Mouse (Mus musculus): ENCODE results near the gene Gm20388. TPM values are rescaled to one million over a fixed set of nuclear protein-coding genes. Genes with fewer than 3 reads are reported as not detected.
A peak's percentile ranks its signal among the peaks of the same experiment; 100 is the strongest.

Gene Gm20388
- polyA plus RNA-seq, 1 experiment from 2014 or later: not detected

- 60% methylated on average over 5 of the region's 6 CpGs for WGBS
- Histone ChIP-seq H3K27ac (replicated peaks in 1 of 2; ENCODE audit: control insufficient read depth in 1 of 2, insufficient read depth in 1 of 2, low read depth in 2 of 2, low read length in 2 of 2) (no peak overlapping the region), H3K4me3 (ENCODE audit: control insufficient read depth in 1 of 2, insufficient read depth in 1 of 2, low read depth in 1 of 2, low read length in 2 of 2) (no peak overlapping the region)
These were observed 3876.0 kb downstream of the Gm20388 start for GRCm38 (mm10) chr8:123786644-123787043.

GRCm38 (mm10) chr8:123787254-123787897, 3876.7 kb downstream of the Gm20388 start:
- H3K27ac ChIP-seq (replicated peaks in 1 of 2; ENCODE audit: control insufficient read depth in 1 of 2, insufficient read depth in 1 of 2, low read depth in 2 of 2, low read length in 2 of 2): no peak overlapping the region
- H3K4me3 ChIP-seq (ENCODE audit: control insufficient read depth in 1 of 2, insufficient read depth in 1 of 2, low read depth in 1 of 2, low read length in 2 of 2): no peak overlapping the region
- 34% methylated on average over 21 of the region's 21 CpGs for WGBS
- H3K36me3 ChIP-seq (ENCODE audit: control insufficient read depth, insufficient read depth, low read length): no peaks in the 10 kb centered on the region
- no peaks in the 10 kb centered on the region for H3K9me3 ChIP-seq (ENCODE audit: control insufficient read depth, low read length)
- H3K4me1 ChIP-seq (ENCODE audit: control insufficient read depth in 2 of 2, insufficient read depth in 2 of 2, low read length in 2 of 2): peaks cover 0 to 3% of the 10 kb centered on the region in 2 experiments; a peak in 2 of 4 replicates
- H3K9ac ChIP-seq (ENCODE audit: low read length): no peak overlapping the region
- peak overlapping the region; percentile 41 for H3K4me2 ChIP-seq (ENCODE audit: low read length)
- no peaks in the 10 kb centered on the region; the same call in 1 of the 2 replicates for H3K27me3 ChIP-seq (ENCODE audit: control insufficient read depth, insufficient read depth, low read length)
- ATAC-seq (ENCODE audit: insufficient number of reproducible peaks, insufficient read depth, low FRiP score, low read depth): no peak

More at GRCm38 (mm10) chr8:123786644-123787043, 3876.0 kb downstream of the Gm20388 start:
- no peak overlapping the region for H3K9ac ChIP-seq (ENCODE audit: low read length)
- ATAC-seq (ENCODE audit: insufficient number of reproducible peaks, insufficient read depth, low FRiP score, low read depth): no peak
- H3K36me3 ChIP-seq (ENCODE audit: control insufficient read depth, insufficient read depth, low read length): no peaks in the 10 kb centered on the region
- H3K4me2 ChIP-seq (ENCODE audit: low read length): no peak overlapping the region
- no peaks in the 10 kb centered on the region for H3K9me3 ChIP-seq (ENCODE audit: control insufficient read depth, low read length)
- H3K27me3 ChIP-seq (ENCODE audit: control insufficient read depth, insufficient read depth, low read length): no peaks in the 10 kb centered on the region; the same call in 1 of the 2 replicates
- H3K4me1 ChIP-seq (ENCODE audit: control insufficient read depth in 2 of 2, insufficient read depth in 2 of 2, low read length in 2 of 2): peaks cover 0 to 3% of the 10 kb centered on the region in 2 experiments; a peak in 2 of 4 replicates

GRCm38 (mm10) chr8:123788416-123789170, 3878.0 kb downstream of the Gm20388 start:
- 54% methylated on average over 14 of the region's 14 CpGs for WGBS
- H3K4me1 ChIP-seq (ENCODE audit: control insufficient read depth in 2 of 2, insufficient read depth in 2 of 2, low read length in 2 of 2): peaks cover 0 to 3% of the 10 kb centered on the region in 2 experiments; a peak in 2 of 4 replicates
- H3K9ac ChIP-seq (ENCODE audit: low read length): no peak overlapping the region

GRCm38 (mm10) chr8:123789461-123789860, 3878.8 kb downstream of the Gm20388 start:
- H3K9me3 ChIP-seq (ENCODE audit: control insufficient read depth, low read length): no peaks in the 10 kb centered on the region
- H3K36me3 ChIP-seq (ENCODE audit: control insufficient read depth, insufficient read depth, low read length): no peaks in the 10 kb centered on the region
- H3K4me1 ChIP-seq (ENCODE audit: control insufficient read depth in 2 of 2, insufficient read depth in 2 of 2, low read length in 2 of 2): peaks cover 0 to 3% of the 10 kb centered on the region in 2 experiments; a peak in 2 of 4 replicates
- no peak overlapping the region for H3K4me2 ChIP-seq (ENCODE audit: low read length)
- ATAC-seq (ENCODE audit: insufficient number of reproducible peaks, insufficient read depth, low FRiP score, low read depth): no peak
- no peak overlapping the region for H3K4me3 ChIP-seq (ENCODE audit: control insufficient read depth in 1 of 2, insufficient read depth in 1 of 2, low read depth in 1 of 2, low read length in 2 of 2)
- H3K27me3 ChIP-seq (ENCODE audit: control insufficient read depth, insufficient read depth, low read length): no peaks in the 10 kb centered on the region; the same call in 1 of the 2 replicates
- no peak overlapping the region for H3K27ac ChIP-seq (replicated peaks in 1 of 2; ENCODE audit: control insufficient read depth in 1 of 2, insufficient read depth in 1 of 2, low read depth in 2 of 2, low read length in 2 of 2)
- H3K9ac ChIP-seq (ENCODE audit: low read length): no peak overlapping the region
- 66% methylated on average over 9 of the region's 9 CpGs for WGBS

More at GRCm38 (mm10) chr8:123788416-123789170, 3878.0 kb downstream of the Gm20388 start:
- H3K4me3 ChIP-seq (ENCODE audit: control insufficient read depth in 1 of 2, insufficient read depth in 1 of 2, low read depth in 1 of 2, low read length in 2 of 2): no peak overlapping the region
- H3K27ac ChIP-seq (replicated peaks in 1 of 2; ENCODE audit: control insufficient read depth in 1 of 2, insufficient read depth in 1 of 2, low read depth in 2 of 2, low read length in 2 of 2): no peak overlapping the region
- no peaks in the 10 kb centered on the region for H3K9me3 ChIP-seq (ENCODE audit: control insufficient read depth, low read length)
- no peaks in the 10 kb centered on the region for H3K36me3 ChIP-seq (ENCODE audit: control insufficient read depth, insufficient read depth, low read length)
- no peak overlapping the region for H3K4me2 ChIP-seq (ENCODE audit: low read length)
- no peaks in the 10 kb centered on the region; the same call in 1 of the 2 replicates for H3K27me3 ChIP-seq (ENCODE audit: control insufficient read depth, insufficient read depth, low read length)
- no peak for ATAC-seq (ENCODE audit: insufficient number of reproducible peaks, insufficient read depth, low FRiP score, low read depth)

GRCm38 (mm10) chr8:123789970-123790369, 3879.3 kb downstream of the Gm20388 start:
- no peak overlapping the region for H3K4me3 ChIP-seq (ENCODE audit: control insufficient read depth in 1 of 2, insufficient read depth in 1 of 2, low read depth in 1 of 2, low read length in 2 of 2)
- H3K27me3 ChIP-seq (ENCODE audit: control insufficient read depth, insufficient read depth, low read length): no peaks in the 10 kb centered on the region; the same call in 1 of the 2 replicates
- H3K36me3 ChIP-seq (ENCODE audit: control insufficient read depth, insufficient read depth, low read length): no peaks in the 10 kb centered on the region
- no peak overlapping the region for H3K4me2 ChIP-seq (ENCODE audit: low read length)
- WGBS: under 1% methylated on average over 4 of the region's 4 CpGs
- no peak overlapping the region for H3K27ac ChIP-seq (replicated peaks in 1 of 2; ENCODE audit: control insufficient read depth in 1 of 2, insufficient read depth in 1 of 2, low read depth in 2 of 2, low read length in 2 of 2)
- ATAC-seq (ENCODE audit: insufficient number of reproducible peaks, insufficient read depth, low FRiP score, low read depth): no peak
- no peak overlapping the region for H3K9ac ChIP-seq (ENCODE audit: low read length)
- no peaks in the 10 kb centered on the region for H3K9me3 ChIP-seq (ENCODE audit: control insufficient read depth, low read length)
- H3K4me1 ChIP-seq (ENCODE audit: control insufficient read depth in 2 of 2, insufficient read depth in 2 of 2, low read length in 2 of 2): peaks cover 0 to 3% of the 10 kb centered on the region in 2 experiments; a peak in 2 of 4 replicates

GRCm38 (mm10) chr8:123791101-123791844, 3880.6 kb downstream of the Gm20388 start:
- no peak overlapping the region for H3K4me2 ChIP-seq (ENCODE audit: low read length)
- H3K4me3 ChIP-seq (ENCODE audit: control insufficient read depth in 1 of 2, insufficient read depth in 1 of 2, low read depth in 1 of 2, low read length in 2 of 2): no peak overlapping the region
- no peaks in the 10 kb centered on the region; the same call in 1 of the 2 replicates for H3K27me3 ChIP-seq (ENCODE audit: control insufficient read depth, insufficient read depth, low read length)
- H3K36me3 ChIP-seq (ENCODE audit: control insufficient read depth, insufficient read depth, low read length): no peaks in the 10 kb centered on the region
- H3K27ac ChIP-seq (replicated peaks in 1 of 2; ENCODE audit: control insufficient read depth in 1 of 2, insufficient read depth in 1 of 2, low read depth in 2 of 2, low read length in 2 of 2): no peak overlapping the region
- H3K4me1 ChIP-seq (ENCODE audit: control insufficient read depth in 2 of 2, insufficient read depth in 2 of 2, low read length in 2 of 2): peaks cover 0 to 3% of the 10 kb centered on the region in 2 experiments; a peak in 2 of 4 replicates
- ATAC-seq (ENCODE audit: insufficient number of reproducible peaks, insufficient read depth, low FRiP score, low read depth): no peak
- no peak overlapping the region for H3K9ac ChIP-seq (ENCODE audit: low read length)
- 74% methylated on average over 16 of the region's 16 CpGs for WGBS
- no peaks in the 10 kb centered on the region for H3K9me3 ChIP-seq (ENCODE audit: control insufficient read depth, low read length)

- Histone ChIP-seq H3K27me3 (ENCODE audit: control insufficient read depth, insufficient read depth, low read length) (no peaks in the 10 kb centered on the region; the same call in 1 of the 2 replicates), H3K9ac (ENCODE audit: low read length) (no peak overlapping the region), H3K27ac (replicated peaks in 1 of 2; ENCODE audit: control insufficient read depth in 1 of 2, insufficient read depth in 1 of 2, low read depth in 2 of 2, low read length in 2 of 2) (no peak overlapping the region), H3K4me2 (ENCODE audit: low read length) (no peak overlapping the region), H3K4me3 (ENCODE audit: control insufficient read depth in 1 of 2, insufficient read depth in 1 of 2, low read depth in 1 of 2, low read length in 2 of 2) (no peak overlapping the region), H3K9me3 (ENCODE audit: control insufficient read depth, low read length) (no peaks in the 10 kb centered on the region), H3K4me1 (ENCODE audit: control insufficient read depth in 2 of 2, insufficient read depth in 2 of 2, low read length in 2 of 2) (peaks cover 0 to 3% of the 10 kb centered on the region in 2 experiments; a peak in 2 of 4 replicates), H3K36me3 (ENCODE audit: control insufficient read depth, insufficient read depth, low read length) (no peaks in the 10 kb centered on the region)
- ATAC-seq (ENCODE audit: insufficient number of reproducible peaks, insufficient read depth, low FRiP score, low read depth): no peak
- WGBS: 80% methylated on average over 7 of the region's 7 CpGs
These were observed 3881.2 kb downstream of the Gm20388 start for GRCm38 (mm10) chr8:123791845-123792225.

All from heart, embryonic 14.5 days (tissue).